ENCODE assay signal across 10 mouse cellular contexts in the genomic region with DNA sequence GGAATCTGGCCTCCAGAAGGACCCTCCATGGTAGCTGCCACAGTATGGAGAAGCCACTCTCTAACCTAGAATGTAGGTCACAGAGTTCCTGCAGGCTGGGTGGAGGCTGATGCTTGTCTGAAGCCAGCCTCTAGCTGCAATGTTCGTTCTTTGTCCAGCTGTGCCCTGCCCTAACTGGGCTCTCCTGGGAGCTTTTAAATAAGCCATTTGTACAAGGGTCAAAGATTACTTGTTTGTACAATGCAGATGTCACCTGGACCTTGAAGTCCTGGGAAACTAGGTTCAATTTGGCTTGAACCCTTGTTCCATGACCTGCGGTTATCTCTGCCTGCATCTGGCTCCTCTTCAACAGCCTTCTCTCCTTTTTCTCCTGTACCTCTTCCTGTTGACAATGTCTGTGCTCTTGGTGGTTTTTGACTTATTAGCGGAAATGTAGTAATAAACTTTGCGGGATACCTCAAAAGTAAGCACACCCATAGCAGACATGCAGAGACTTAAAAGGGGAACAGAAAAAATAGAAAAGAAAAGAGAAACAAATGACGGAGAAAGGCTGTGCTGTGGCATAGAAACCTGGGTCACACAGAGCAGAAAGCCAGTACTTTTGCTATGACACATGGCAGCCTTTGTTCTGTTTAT.
DNase-seq lines count a peak whose midpoint lies in the region; ATAC-seq and TF ChIP-seq lines count a peak whose summit lies in the region.
"Had no signal": no experiment of that assay in that cellular context is flagged by ENCODE, and none has a peak within 500 bp of the region (broad histone marks: within the 10 kb centered on the region; RNA-seq: fewer than 3 reads in every experiment).

No protein-coding gene starts in this region.

- ATAC-seq in liver, embryonic 12.5 days = no peak
- ATAC-seq in liver, embryonic 15.5 days (ENCODE audit: insufficient read depth) = peak; percentile 52
- ATAC-seq in forebrain, postnatal 0 days = no peak

- peak; percentile 6 for DNase-seq in liver
- peak; percentile 52 for DNase-seq in adrenal gland, postnatal 14 days
- DNase-seq in thymus, postnatal 14 days = peak; percentile 58
- DNase-seq in layer of hippocampus, adult 8-10 months (ENCODE audit: low spot score in 2 of 2) = no peak
- DNase-seq in cerebellum, adult 11 months = no peak
- DNase-seq in forebrain, postnatal 0 days = no peak

- H3K36me3 ChIP-seq in liver, embryonic 12.5 days = no peaks in the 10 kb centered on the region
- H3K36me3 ChIP-seq in liver, embryonic 15.5 days (replicated peaks) = no peaks in the 10 kb centered on the region
- H3K36me3 ChIP-seq in forebrain, postnatal 0 days (ENCODE audit: insufficient read depth) = no peaks in the 10 kb centered on the region

- H3K9me3 ChIP-seq in liver, embryonic 12.5 days (replicated peaks) = no peaks in the 10 kb centered on the region
- H3K9me3 ChIP-seq in liver, embryonic 15.5 days (replicated peaks) = no peaks in the 10 kb centered on the region
- H3K9me3 ChIP-seq in forebrain, postnatal 0 days (ENCODE audit: low read length) = no peaks in the 10 kb centered on the region

- no peak overlapping the region for H3K4me2 ChIP-seq in liver, embryonic 12.5 days
- H3K4me2 ChIP-seq in liver, embryonic 15.5 days = no peak overlapping the region
- no peak overlapping the region for H3K4me2 ChIP-seq in forebrain, postnatal 0 days (ENCODE audit: low read depth)
- H3K4me2 ChIP-seq: heart, embryonic 11.5 days had no signal

- H3K9ac ChIP-seq in liver, embryonic 12.5 days = no peak overlapping the region
- H3K9ac ChIP-seq in liver, embryonic 15.5 days = no peak overlapping the region
- H3K9ac ChIP-seq in forebrain, postnatal 0 days = no peak overlapping the region

- peaks cover 51% of the 10 kb centered on the region for H3K4me1 ChIP-seq in liver, embryonic 12.5 days
- H3K4me1 ChIP-seq in liver, embryonic 15.5 days (replicated peaks) = peaks cover 34% of the 10 kb centered on the region
- no peaks in the 10 kb centered on the region for H3K4me1 ChIP-seq in forebrain, postnatal 0 days (ENCODE audit: insufficient read depth)

- no peak for TF ChIP-seq CTCF in forebrain, postnatal 0 days (IDR thresholded peaks at IDR 0.05; ENCODE audit: low read depth)

- H3K27ac ChIP-seq in liver, embryonic 12.5 days = no peak overlapping the region
- H3K27ac ChIP-seq in liver, embryonic 15.5 days (replicated peaks) = peak overlapping the region; percentile 25; the same call in 1 of the 2 replicates
- no peak overlapping the region for H3K27ac ChIP-seq in forebrain, postnatal 0 days (ENCODE audit: low read depth, low read length)

- WGBS in liver, embryonic 12.5 days (ENCODE audit: insufficient replicate concordance) = 54% methylated on average over 5 of the region's 5 CpGs
- 23% methylated on average over 5 of the region's 5 CpGs for WGBS in liver, embryonic 15.5 days (ENCODE audit: insufficient replicate concordance)
- WGBS in forebrain, postnatal 0 days = 89% methylated on average over 5 of the region's 5 CpGs

- H3K4me3 ChIP-seq in liver, embryonic 12.5 days = no peak overlapping the region
- H3K4me3 ChIP-seq in liver, embryonic 15.5 days (replicated peaks) = no peak overlapping the region
- no peak overlapping the region for H3K4me3 ChIP-seq in forebrain, postnatal 0 days (ENCODE audit: low read depth, low read length)
- H3K4me3 ChIP-seq: megakaryocyte, embryonic 14.5 days had no signal

- no peaks in the 10 kb centered on the region for H3K27me3 ChIP-seq in liver, embryonic 12.5 days (replicated peaks)
- H3K27me3 ChIP-seq in liver, embryonic 15.5 days = no peaks in the 10 kb centered on the region
- H3K27me3 ChIP-seq in forebrain, postnatal 0 days (ENCODE audit: insufficient read depth, low read length) = no peaks in the 10 kb centered on the region
- H3K27me3 ChIP-seq: megakaryocyte, embryonic 14.5 days had no signal

Comparison
In these comparisons a context has a peak if more than half of its experiments do, and no peak if none do; other contexts are left out.
1. DNase-seq: peak in liver (single experiment), adrenal gland, postnatal 14 days (single experiment) and thymus, postnatal 14 days (single experiment); none in layer of hippocampus, adult 8-10 months (0 of 2), cerebellum, adult 11 months (single experiment) and forebrain, postnatal 0 days (single experiment).